Mouse (Mus musculus) hematopoietic stem cell, adult 5-6 weeks (primary cell): ENCODE measurements around the gene Hoxa11. TPM values are rescaled to one million over a fixed set of nuclear protein-coding genes. Genes with fewer than 3 reads are reported as not detected.

ENCODE experiments used
- ATAC-seq, 2 experiments: fragments of 125-278 bp in 1 of 2; replicated peaks in 1 of 2; 2 replicates each; pipeline ENCODE4 v1.8.0; 2016 to 2017; ENCODE audit warnings: inconsistent platforms in 2 of 2, mild to moderate bottlenecking in 2 of 2, moderate number of reproducible peaks in 2 of 2, low read depth in 1 of 2, moderate TSS enrichment in 1 of 2; ENCODE audit not compliant: low FRiP score in 2 of 2, poor library complexity in 2 of 2, severe bottlenecking in 2 of 2, insufficient read depth in 1 of 2, low TSS enrichment in 1 of 2
- total RNA-seq: library from RNA; stranded (forward); fragments of 172-1452, 232-1000 nt; gene quantifications from 2 replicates; pipeline ENCODE4 v1.2.3, GENCODE M21; 2017

Hoxa11 gene
- total RNA-seq, 1 experiment from 2014 or later: not detected

GRCm38 (mm10) chr6:52228475-52229465 lies 16.8 kb downstream of the Hoxa11 start:
- no peak for ATAC-seq

GRCm38 (mm10) chr6:52227470-52228222 lies 18.0 kb downstream of the Hoxa11 start:
- no peak for ATAC-seq

GRCm38 (mm10) chr6:52226569-52227257 lies 18.9 kb downstream of the Hoxa11 start:
- ATAC-seq: no peak

- ATAC-seq: peak; percentile 50 to 56
These were observed 19.7 kb downstream of the Hoxa11 start for GRCm38 (mm10) chr6:52225612-52226568.

- ATAC-seq: no peak
These were observed 20.6 kb downstream of the Hoxa11 start for GRCm38 (mm10) chr6:52224895-52225611.

GRCm38 (mm10) chr6:52223939-52224760 lies 21.5 kb downstream of the Hoxa11 start:
- no peak for ATAC-seq

- no peak for ATAC-seq
These were observed 22.9 kb downstream of the Hoxa11 start for GRCm38 (mm10) chr6:52222729-52223128.

- 0 out of 4 replicates have a peak, but pooled peaks of 1 of the 2 experiments have one; percentile 6 for ATAC-seq
These were observed 23.5 kb downstream of the Hoxa11 start for GRCm38 (mm10) chr6:52221993-52222685.

- ATAC-seq: peak; percentile 37 to 49
These were observed 24.1 kb downstream of the Hoxa11 start, which contains the start of gene Hoxa7 for GRCm38 (mm10) chr6:52221337-52221992. Hoxa7 (minus strand) TSS chr6:52221854.

GRCm38 (mm10) chr6:52220865-52221310 lies 24.7 kb downstream of the Hoxa11 start:
- ATAC-seq: no peak

- ATAC-seq: 0 out of 4 replicates have a peak, but pooled peaks of 1 of the 2 experiments have one; percentile 9
These were observed 25.4 kb downstream of the Hoxa11 start for GRCm38 (mm10) chr6:52220003-52220864.

GRCm38 (mm10) chr6:52219234-52219942 lies 26.2 kb downstream of the Hoxa11 start:
- ATAC-seq: no peak
